Mouse (Mus musculus): Measurements from ENCODE around the gene Nrtn. TPM values are rescaled to one million over a fixed set of nuclear protein-coding genes. Genes with fewer than 3 reads are reported as not detected.

The Nrtn gene
- polyA plus RNA-seq, 1 experiment from 2014 or later: 18.4 TPM

DNA sequence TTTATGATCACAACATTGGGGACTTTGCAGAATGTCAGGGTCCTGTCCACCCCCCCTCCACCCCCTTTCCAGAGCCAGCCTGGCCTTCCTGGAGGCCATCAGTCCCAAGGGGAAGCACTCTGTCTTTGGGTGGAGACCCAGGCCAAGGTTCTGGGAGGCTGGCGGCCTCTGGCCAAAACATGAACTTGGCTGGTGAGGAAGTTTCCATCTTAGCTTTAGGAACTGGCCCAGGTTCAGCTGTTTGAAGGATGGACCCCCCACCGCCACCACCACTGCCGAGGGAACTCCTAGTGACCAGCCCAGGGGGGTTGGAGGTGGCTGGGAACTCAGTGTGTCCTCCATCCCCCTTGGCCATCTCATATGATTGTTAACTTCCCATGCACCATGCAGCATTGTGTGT lies 3.7 kb upstream of the Nrtn start:
- no peaks in the 10 kb centered on the region for H3K9me3 ChIP-seq
- ATAC-seq (ENCODE audit: insufficient number of reproducible peaks, insufficient read depth, low FRiP score, low TSS enrichment, low read depth): no peak
- peaks cover 36% of the 10 kb centered on the region for H3K27me3 ChIP-seq
- H3K9ac ChIP-seq: no peak overlapping the region; the same call in 1 of the 2 replicates
- H3K4me2 ChIP-seq: no peak overlapping the region
- no peak overlapping the region for H3K27ac ChIP-seq
- 65% methylated on average over 3 of the region's 3 CpGs for WGBS
- no peak overlapping the region for H3K4me3 ChIP-seq
- H3K36me3 ChIP-seq: no peaks in the 10 kb centered on the region
- peaks cover 42% of the 10 kb centered on the region for H3K4me1 ChIP-seq

DNA sequence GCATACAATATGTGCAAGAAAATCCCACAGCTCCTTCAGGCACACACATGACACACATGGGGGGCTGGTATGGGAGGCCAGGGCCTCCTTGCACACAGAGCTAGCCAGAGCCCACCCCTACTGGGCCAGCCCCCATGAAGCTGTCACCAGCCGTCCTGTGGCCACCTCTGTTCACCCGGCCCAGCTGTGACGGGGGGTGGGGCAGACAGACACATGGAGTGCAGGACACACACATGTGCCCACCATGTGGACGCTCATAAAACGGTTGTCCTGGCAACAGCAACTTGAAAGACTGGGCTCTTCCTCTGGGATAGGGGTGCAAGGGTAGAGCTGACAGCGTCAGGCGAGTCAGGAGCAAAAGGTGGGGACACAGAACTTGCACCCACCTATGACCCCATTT lies 1.9 kb upstream of the Nrtn start:
- H3K9me3 ChIP-seq: no peaks in the 10 kb centered on the region
- no peak overlapping the region for H3K4me3 ChIP-seq
- H3K9ac ChIP-seq: 0 out of 2 replicates have a peak overlapping the region, but pooled peaks have one; percentile 6
- no peak for ATAC-seq (ENCODE audit: insufficient number of reproducible peaks, insufficient read depth, low FRiP score, low TSS enrichment, low read depth)
- no peaks in the 10 kb centered on the region for H3K36me3 ChIP-seq
- peaks cover 44% of the 10 kb centered on the region for H3K4me1 ChIP-seq
- 47% methylated on average over 7 of the region's 7 CpGs for WGBS
- no peak overlapping the region for H3K4me2 ChIP-seq
- peaks cover 54% of the 10 kb centered on the region for H3K27me3 ChIP-seq
- H3K27ac ChIP-seq: no peak overlapping the region

- peaks cover 66% of the 10 kb centered on the region for H3K27me3 ChIP-seq
- no peak overlapping the region for H3K27ac ChIP-seq
- H3K4me2 ChIP-seq: peak overlapping the region; percentile 99; the same call in 1 of the 2 replicates
- H3K9ac ChIP-seq: no peak overlapping the region
- no peak for ATAC-seq (ENCODE audit: insufficient number of reproducible peaks, insufficient read depth, low FRiP score, low TSS enrichment, low read depth)
- no peaks in the 10 kb centered on the region for H3K36me3 ChIP-seq
- WGBS: 6% methylated on average over 12 of the region's 12 CpGs
- H3K9me3 ChIP-seq: no peaks in the 10 kb centered on the region
- peaks cover 55% of the 10 kb centered on the region for H3K4me1 ChIP-seq
- no peak overlapping the region; the same call in 1 of the 2 replicates for H3K4me3 ChIP-seq
Measured at GRCm38 (mm10) chr17:56758132-56758531, 802 bp upstream of the Nrtn start.

GRCm38 (mm10) chr17:56756703-56757399 lies 479 bp downstream of the Nrtn start:
- Histone ChIP-seq H3K36me3 (no peaks in the 10 kb centered on the region), H3K27ac (no peak overlapping the region), H3K9me3 (no peaks in the 10 kb centered on the region), H3K4me2 (peak overlapping the region; percentile 99), H3K9ac (peak overlapping the region; percentile 78), H3K4me3 (peak overlapping the region; percentile 61), H3K4me1 (peaks cover 45% of the 10 kb centered on the region), H3K27me3 (peaks cover 78% of the 10 kb centered on the region)
- WGBS: under 1% methylated on average over 51 of the region's 51 CpGs
- ATAC-seq (ENCODE audit: insufficient number of reproducible peaks, insufficient read depth, low FRiP score, low TSS enrichment, low read depth): no peak; the same call in 1 of the 2 replicates

GRCm38 (mm10) chr17:56754271-56755185 lies 2.8 kb downstream of the Nrtn start:
- H3K36me3 ChIP-seq: no peaks in the 10 kb centered on the region
- ATAC-seq (ENCODE audit: insufficient number of reproducible peaks, insufficient read depth, low FRiP score, low TSS enrichment, low read depth): no peak
- peaks cover 84% of the 10 kb centered on the region for H3K27me3 ChIP-seq
- H3K9me3 ChIP-seq: no peaks in the 10 kb centered on the region
- peak overlapping the region; percentile 42 for H3K4me2 ChIP-seq
- H3K9ac ChIP-seq: no peak overlapping the region
- peaks cover 40% of the 10 kb centered on the region for H3K4me1 ChIP-seq
- peak overlapping the region; percentile 12 for H3K4me3 ChIP-seq
- WGBS: 3% methylated on average over 36 of the region's 36 CpGs
- no peak overlapping the region for H3K27ac ChIP-seq

GRCm38 (mm10) chr17:56753452-56753851 lies 3.9 kb downstream of the Nrtn start:
- H3K9me3 ChIP-seq: no peaks in the 10 kb centered on the region
- H3K36me3 ChIP-seq: no peaks in the 10 kb centered on the region
- H3K9ac ChIP-seq: no peak overlapping the region
- H3K27me3 ChIP-seq: peaks cover 80% of the 10 kb centered on the region
- no peak for ATAC-seq (ENCODE audit: insufficient number of reproducible peaks, insufficient read depth, low FRiP score, low TSS enrichment, low read depth)
- H3K4me3 ChIP-seq: 0 out of 2 replicates have a peak overlapping the region, but pooled peaks have one; percentile 4
- peak overlapping the region; percentile 42 for H3K4me2 ChIP-seq
- H3K27ac ChIP-seq: no peak overlapping the region
- peaks cover 40% of the 10 kb centered on the region for H3K4me1 ChIP-seq
- WGBS: 16% methylated on average over 15 of the region's 15 CpGs

DNA sequence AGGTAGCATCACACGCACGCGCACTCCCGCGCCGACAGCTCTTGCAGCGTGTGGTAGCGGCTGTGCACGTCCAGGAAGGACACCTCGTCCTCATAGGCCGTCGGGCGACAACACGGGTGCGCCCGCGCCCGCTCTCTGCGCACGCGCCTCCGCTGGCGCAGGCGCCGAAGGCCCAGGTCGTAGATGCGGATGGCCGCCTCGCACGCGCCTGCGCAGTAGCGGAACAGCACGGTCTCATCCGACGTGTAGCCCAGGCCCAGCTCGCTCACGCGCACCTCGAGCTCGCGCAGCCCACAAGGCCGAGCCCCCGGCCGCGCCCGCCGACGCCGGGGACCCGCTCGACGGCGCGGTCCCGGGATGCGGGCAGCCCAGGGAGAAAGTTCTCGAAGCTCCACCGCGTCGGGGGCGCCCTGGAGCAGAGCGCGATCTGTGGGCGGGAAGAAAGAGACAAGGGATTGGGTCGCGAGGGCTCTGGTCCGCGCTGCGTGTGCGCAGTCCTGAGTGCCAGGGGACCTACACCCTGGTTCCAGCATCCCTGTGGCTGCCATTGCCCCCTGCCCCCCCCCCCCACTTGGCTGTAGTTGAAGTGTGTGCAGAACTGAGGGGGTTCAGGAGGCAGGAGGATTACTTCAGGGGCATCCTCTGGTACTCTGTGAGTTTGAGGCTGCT lies 5.8 kb downstream of the Nrtn start:
- 29% methylated on average over 71 of the region's 71 CpGs for WGBS
- Histone ChIP-seq H3K4me3 (peak overlapping the region; percentile 33), H3K4me1 (peaks cover 25% of the 10 kb centered on the region), H3K9ac (peak overlapping the region; percentile 27; the same call in 1 of the 2 replicates), H3K9me3 (no peaks in the 10 kb centered on the region), H3K36me3 (no peaks in the 10 kb centered on the region), H3K27ac (no peak overlapping the region), H3K4me2 (peak overlapping the region; percentile 51), H3K27me3 (peaks cover 63% of the 10 kb centered on the region)
- ATAC-seq (ENCODE audit: insufficient number of reproducible peaks, insufficient read depth, low FRiP score, low TSS enrichment, low read depth): peak; percentile 15; the same call in 1 of the 2 replicates

GRCm38 (mm10) chr17:56744173-56744572 lies 13.2 kb downstream of the Nrtn start:
- Histone ChIP-seq H3K9ac (no peak overlapping the region), H3K36me3 (no peaks in the 10 kb centered on the region), H3K4me1 (0 out of 2 replicates have a peak, but pooled peaks cover 7% of the 10 kb centered on the region), H3K4me3 (no peak overlapping the region), H3K4me2 (no peak overlapping the region), H3K9me3 (no peaks in the 10 kb centered on the region), H3K27ac (peak overlapping the region; percentile 60), H3K27me3 (no peaks in the 10 kb centered on the region; the same call in 1 of the 2 replicates)
- 36% methylated on average over 5 of the region's 5 CpGs for WGBS
- ATAC-seq (ENCODE audit: insufficient number of reproducible peaks, insufficient read depth, low FRiP score, low TSS enrichment, low read depth): no peak

GRCm38 (mm10) chr17:56740788-56741160 lies 16.6 kb downstream of the Nrtn start:
- Histone ChIP-seq H3K36me3 (no peaks in the 10 kb centered on the region), H3K9ac (no peak overlapping the region), H3K9me3 (no peaks in the 10 kb centered on the region), H3K4me2 (no peak overlapping the region), H3K27ac (no peak overlapping the region), H3K4me3 (no peak overlapping the region), H3K4me1 (0 out of 2 replicates have a peak, but pooled peaks cover 5% of the 10 kb centered on the region), H3K27me3 (no peaks in the 10 kb centered on the region)
- ATAC-seq (ENCODE audit: insufficient number of reproducible peaks, insufficient read depth, low FRiP score, low TSS enrichment, low read depth): no peak
- 76% methylated on average over 17 of the region's 17 CpGs for WGBS

- no peak overlapping the region for H3K9ac ChIP-seq
- H3K4me2 ChIP-seq: no peak overlapping the region
- H3K27ac ChIP-seq: no peak overlapping the region
- H3K36me3 ChIP-seq: no peaks in the 10 kb centered on the region
- H3K27me3 ChIP-seq: no peaks in the 10 kb centered on the region
- no peak overlapping the region for H3K4me3 ChIP-seq
- no peak for ATAC-seq (ENCODE audit: insufficient number of reproducible peaks, insufficient read depth, low FRiP score, low TSS enrichment, low read depth)
- 76% methylated on average over 17 of the region's 17 CpGs for WGBS
- no peaks in the 10 kb centered on the region for H3K9me3 ChIP-seq
- 0 out of 2 replicates have a peak, but pooled peaks cover 5% of the 10 kb centered on the region for H3K4me1 ChIP-seq
Measured at GRCm38 (mm10) chr17:56740118-56740787, 17.1 kb downstream of the Nrtn start.

- no peak overlapping the region for H3K4me3 ChIP-seq
- H3K4me1 ChIP-seq: no peaks in the 10 kb centered on the region
- no peak overlapping the region for H3K4me2 ChIP-seq
- H3K27ac ChIP-seq: no peak overlapping the region
- no peak for ATAC-seq (ENCODE audit: insufficient number of reproducible peaks, insufficient read depth, low FRiP score, low TSS enrichment, low read depth)
- H3K27me3 ChIP-seq: no peaks in the 10 kb centered on the region
- H3K9me3 ChIP-seq: no peaks in the 10 kb centered on the region
- no peaks in the 10 kb centered on the region for H3K36me3 ChIP-seq
- WGBS: 80% methylated on average over 10 of the region's 10 CpGs
- H3K9ac ChIP-seq: no peak overlapping the region
Measured at GRCm38 (mm10) chr17:56738221-56738620, 19.1 kb downstream of the Nrtn start.

Measured in embryonic facial prominence, embryonic 13.5 days (tissue).